Mouse (Mus musculus): ENCODE data around the gene Acp5. TPM values are rescaled to one million over a fixed set of nuclear protein-coding genes. Genes with fewer than 3 reads are reported as not detected.

Gene Acp5
- total and polyA plus RNA-seq, 2 experiments from 2014 or later, result 0.63 to 1.8 TPM

GRCm38 (mm10) chr9:22108194-22108593 is 27.3 kb downstream of the Acp5 start:
- Histone ChIP-seq H3K4me2 (ENCODE audit: low read depth, low read length) (no peak overlapping the region), H3K36me3 (ENCODE audit: insufficient read depth, low read length) (peaks cover 14% of the 10 kb centered on the region), H3K27me3 (ENCODE audit: insufficient read depth, low read length) (no peaks in the 10 kb centered on the region), H3K4me1 (ENCODE audit: insufficient read depth, low read length) (no peaks in the 10 kb centered on the region), H3K9me3 (ENCODE audit: low read length) (no peaks in the 10 kb centered on the region), H3K4me3 (ENCODE audit: low read length) (no peak overlapping the region), H3K9ac (replicated peaks; ENCODE audit: low read length) (no peak overlapping the region), H3K27ac (no peak overlapping the region)
- no peak for TF ChIP-seq CTCF (IDR thresholded peaks at IDR 0.05; ENCODE audit: low read depth)
- WGBS, result 90% methylated on average over 9 of the region's 9 CpGs
- DNase-seq (ENCODE audit: low spot score) (no peak), ATAC-seq (0 out of 2 replicates have a peak, but pooled peaks have one; percentile 13)

GRCm38 (mm10) chr9:22099922-22100321 is 35.6 kb downstream of the Acp5 start:
- peaks cover 13% of the 10 kb centered on the region for H3K27me3 ChIP-seq (ENCODE audit: insufficient read depth, low read length)
- no peak overlapping the region for H3K4me3 ChIP-seq (ENCODE audit: low read length)
- WGBS, result 6% methylated on average over 18 of the region's 18 CpGs
- DNase-seq (ENCODE audit: low spot score) (no peak), ATAC-seq (no peak)
- H3K9me3 ChIP-seq (ENCODE audit: low read length), result no peaks in the 10 kb centered on the region
- no peak overlapping the region for H3K27ac ChIP-seq
- no peaks in the 10 kb centered on the region for H3K36me3 ChIP-seq (ENCODE audit: insufficient read depth, low read length)
- H3K9ac ChIP-seq (replicated peaks; ENCODE audit: low read length), result no peak overlapping the region
- TF ChIP-seq CTCF (IDR thresholded peaks at IDR 0.05; ENCODE audit: low read depth), result no peak
- H3K4me2 ChIP-seq (ENCODE audit: low read depth, low read length), result no peak overlapping the region
- peaks cover 2% of the 10 kb centered on the region; the same call in 1 of the 2 replicates for H3K4me1 ChIP-seq (ENCODE audit: insufficient read depth, low read length)

- H3K4me2 ChIP-seq (ENCODE audit: low read depth, low read length), result no peak within 1 kb of the TSS
- TF ChIP-seq CTCF (IDR thresholded peaks at IDR 0.05; ENCODE audit: low read depth), result no peak
- peaks cover 13% of the 10 kb centered on the region for H3K27me3 ChIP-seq (ENCODE audit: insufficient read depth, low read length)
- H3K4me1 ChIP-seq (ENCODE audit: insufficient read depth, low read length), result peaks cover 2% of the 10 kb centered on the region; the same call in 1 of the 2 replicates
- 7% methylated on average over 14 of the region's 14 CpGs for WGBS
- no peak within 1 kb of the TSS for H3K4me3 ChIP-seq (ENCODE audit: low read length)
- H3K36me3 ChIP-seq (ENCODE audit: insufficient read depth, low read length), result no peaks in the 10 kb centered on the region
- ATAC-seq (no peak), DNase-seq (ENCODE audit: low spot score) (no peak)
- no peak within 1 kb of the TSS for H3K27ac ChIP-seq
- H3K9me3 ChIP-seq (ENCODE audit: low read length), result no peaks in the 10 kb centered on the region
- H3K9ac ChIP-seq (replicated peaks; ENCODE audit: low read length), result no peak within 1 kb of the TSS
These were observed 36.4 kb downstream of the Acp5 start, which contains the start of gene Cnn1 for GRCm38 (mm10) chr9:22098993-22099696. Gene Cnn1 (plus strand): TSS chr9:22099216.

DNA sequence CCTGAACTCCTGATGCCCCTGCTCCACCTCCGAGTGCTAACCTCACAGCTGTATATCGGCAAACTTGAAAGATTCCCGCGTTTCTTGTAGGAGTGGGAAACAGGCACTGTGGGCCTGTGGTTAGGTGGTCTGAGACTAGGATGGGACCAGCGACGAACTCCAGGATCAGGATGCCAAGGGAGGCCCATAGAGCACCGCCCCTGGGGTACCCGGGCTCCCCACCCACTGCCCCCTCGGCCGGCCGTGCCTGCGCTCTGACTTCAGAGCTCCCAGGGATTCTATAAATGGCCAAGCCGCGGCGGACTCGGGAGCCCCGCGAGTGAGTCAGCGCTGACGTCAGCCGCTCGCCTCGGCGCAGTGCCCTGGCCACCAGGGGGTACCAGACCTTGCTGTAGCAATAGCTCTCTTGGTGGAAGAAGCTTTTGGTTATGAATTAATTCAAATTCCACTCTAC is 39.6 kb downstream of the Acp5 start:
- Histone ChIP-seq H3K4me3 (ENCODE audit: low read length) (peak overlapping the region; percentile 33), H3K9me3 (ENCODE audit: low read length) (no peaks in the 10 kb centered on the region), H3K27me3 (ENCODE audit: insufficient read depth, low read length) (peaks cover 13% of the 10 kb centered on the region), H3K4me2 (ENCODE audit: low read depth, low read length) (peak overlapping the region; percentile 62), H3K9ac (replicated peaks; ENCODE audit: low read length) (peak overlapping the region; percentile 39; the same call in 1 of the 2 replicates), H3K4me1 (ENCODE audit: insufficient read depth, low read length) (peaks cover 2% of the 10 kb centered on the region; the same call in 1 of the 2 replicates), H3K36me3 (ENCODE audit: insufficient read depth, low read length) (no peaks in the 10 kb centered on the region), H3K27ac (no peak overlapping the region)
- TF ChIP-seq CTCF (IDR thresholded peaks at IDR 0.05; ENCODE audit: low read depth), result peak; percentile 67
- ATAC-seq (peak; percentile 78), DNase-seq (ENCODE audit: low spot score) (peak; percentile 74)
- WGBS, result 4% methylated on average over 24 of the region's 24 CpGs

- no peak for DNase-seq (ENCODE audit: low spot score)
- no peak overlapping the region for H3K4me2 ChIP-seq (ENCODE audit: low read depth, low read length)
- no peaks in the 10 kb centered on the region for H3K9me3 ChIP-seq (ENCODE audit: low read length)
- H3K4me3 ChIP-seq (ENCODE audit: low read length), result no peak overlapping the region
- no peak for ATAC-seq
- WGBS, result 96% methylated on average over 6 of the region's 6 CpGs
- no peak for TF ChIP-seq CTCF (IDR thresholded peaks at IDR 0.05; ENCODE audit: low read depth)
- H3K27me3 ChIP-seq (ENCODE audit: insufficient read depth, low read length), result no peaks in the 10 kb centered on the region; the same call in 1 of the 2 replicates
- H3K4me1 ChIP-seq (ENCODE audit: insufficient read depth, low read length), result peaks cover 2% of the 10 kb centered on the region; the same call in 1 of the 2 replicates
- no peak overlapping the region for H3K27ac ChIP-seq
- H3K36me3 ChIP-seq (ENCODE audit: insufficient read depth, low read length), result no peaks in the 10 kb centered on the region
- H3K9ac ChIP-seq (replicated peaks; ENCODE audit: low read length), result no peak overlapping the region
These were observed 42.8 kb downstream of the Acp5 start for GRCm38 (mm10) chr9:22092746-22093145.

GRCm38 (mm10) chr9:22089986-22090385 is 45.5 kb downstream of the Acp5 start:
- H3K4me2 ChIP-seq (ENCODE audit: low read depth, low read length), result no peak overlapping the region
- 0 out of 2 replicates have a peak, but pooled peaks cover 5% of the 10 kb centered on the region for H3K4me1 ChIP-seq (ENCODE audit: insufficient read depth, low read length)
- H3K9me3 ChIP-seq (ENCODE audit: low read length), result no peaks in the 10 kb centered on the region
- no peak for TF ChIP-seq CTCF (IDR thresholded peaks at IDR 0.05; ENCODE audit: low read depth)
- no peak overlapping the region for H3K9ac ChIP-seq (replicated peaks; ENCODE audit: low read length)
- DNase-seq (ENCODE audit: low spot score) (no peak), ATAC-seq (no peak)
- H3K27ac ChIP-seq, result no peak overlapping the region
- no peaks in the 10 kb centered on the region for H3K36me3 ChIP-seq (ENCODE audit: insufficient read depth, low read length)
- WGBS, result 77% methylated on average over 7 of the region's 7 CpGs
- no peaks in the 10 kb centered on the region for H3K27me3 ChIP-seq (ENCODE audit: insufficient read depth, low read length)
- H3K4me3 ChIP-seq (ENCODE audit: low read length), result no peak overlapping the region

- no peak overlapping the region for H3K9ac ChIP-seq (replicated peaks; ENCODE audit: low read length)
- H3K27me3 ChIP-seq (ENCODE audit: insufficient read depth, low read length), result no peaks in the 10 kb centered on the region
- no peak for TF ChIP-seq CTCF (IDR thresholded peaks at IDR 0.05; ENCODE audit: low read depth)
- ATAC-seq (no peak), DNase-seq (ENCODE audit: low spot score) (no peak)
- no peaks in the 10 kb centered on the region for H3K9me3 ChIP-seq (ENCODE audit: low read length)
- H3K27ac ChIP-seq, result no peak overlapping the region
- H3K4me1 ChIP-seq (ENCODE audit: insufficient read depth, low read length), result 0 out of 2 replicates have a peak, but pooled peaks cover 5% of the 10 kb centered on the region
- H3K4me2 ChIP-seq (ENCODE audit: low read depth, low read length), result no peak overlapping the region
- WGBS, result 98% methylated on average over 7 of the region's 7 CpGs
- no peaks in the 10 kb centered on the region for H3K36me3 ChIP-seq (ENCODE audit: insufficient read depth, low read length)
- no peak overlapping the region for H3K4me3 ChIP-seq (ENCODE audit: low read length)
These were observed 46.2 kb downstream of the Acp5 start for GRCm38 (mm10) chr9:22089281-22089680.
